Mouse (Mus musculus): Measurements from ENCODE around the gene Aldoc. TPM values are rescaled to one million over a fixed set of nuclear protein-coding genes. Genes with fewer than 3 reads are reported as not detected.

The Aldoc gene
- polyA plus RNA-seq, 1 experiment from 2014 or later, result 6.8 TPM

GRCm38 (mm10) chr11:78360789-78361131 is 38.0 kb downstream of the Aldoc start:
- H3K27ac ChIP-seq, result no peak overlapping the region
- 73% methylated on average over 2 of the region's 2 CpGs for WGBS (ENCODE audit: missing documents)
- H3K4me3 ChIP-seq (ENCODE audit: inconsistent target), result no peak overlapping the region
- no peaks in the 10 kb centered on the region for H3K79me2 ChIP-seq (ENCODE audit: inconsistent target)
- no peaks in the 10 kb centered on the region for H3K36me3 ChIP-seq (ENCODE audit: inconsistent target)

- Histone ChIP-seq H3K36me3 (ENCODE audit: inconsistent target) (no peaks in the 10 kb centered on the region), H3K27ac (no peak overlapping the region), H3K4me3 (ENCODE audit: inconsistent target) (no peak overlapping the region), H3K79me2 (ENCODE audit: inconsistent target) (no peaks in the 10 kb centered on the region)
- WGBS (ENCODE audit: missing documents), result 71% methylated on average over 13 of the region's 13 CpGs
Observed at GRCm38 (mm10) chr11:78363309-78364007, 40.7 kb downstream of the Aldoc start.

- Histone ChIP-seq H3K4me3 (ENCODE audit: inconsistent target) (no peak overlapping the region), H3K79me2 (ENCODE audit: inconsistent target) (no peaks in the 10 kb centered on the region), H3K27ac (no peak overlapping the region), H3K36me3 (ENCODE audit: inconsistent target) (no peaks in the 10 kb centered on the region)
- 80% methylated on average over 8 of the region's 8 CpGs for WGBS (ENCODE audit: missing documents)
Observed at GRCm38 (mm10) chr11:78364103-78364502, 41.3 kb downstream of the Aldoc start.

GRCm38 (mm10) chr11:78367456-78368225 is 44.9 kb downstream of the Aldoc start:
- H3K27ac ChIP-seq, result no peak overlapping the region
- 96% methylated on average over 14 of the region's 15 CpGs for WGBS (ENCODE audit: missing documents)
- no peaks in the 10 kb centered on the region for H3K36me3 ChIP-seq (ENCODE audit: inconsistent target)
- H3K79me2 ChIP-seq (ENCODE audit: inconsistent target), result no peaks in the 10 kb centered on the region
- no peak overlapping the region for H3K4me3 ChIP-seq (ENCODE audit: inconsistent target)

- Histone ChIP-seq H3K36me3 (ENCODE audit: inconsistent target) (no peaks in the 10 kb centered on the region), H3K27ac (no peak overlapping the region), H3K4me3 (ENCODE audit: inconsistent target) (no peak overlapping the region), H3K79me2 (ENCODE audit: inconsistent target) (no peaks in the 10 kb centered on the region)
- 64% methylated on average over 1 of the region's 1 CpGs for WGBS (ENCODE audit: missing documents)
Observed at GRCm38 (mm10) chr11:78370389-78370788, 47.6 kb downstream of the Aldoc start.

- no peaks in the 10 kb centered on the region for H3K79me2 ChIP-seq (ENCODE audit: inconsistent target)
- no peaks in the 10 kb centered on the region for H3K36me3 ChIP-seq (ENCODE audit: inconsistent target)
- no peak overlapping the region for H3K27ac ChIP-seq
- H3K4me3 ChIP-seq (ENCODE audit: inconsistent target), result no peak overlapping the region
- 93% methylated on average over 11 of the region's 11 CpGs for WGBS (ENCODE audit: missing documents)
Observed at GRCm38 (mm10) chr11:78371711-78372110, 48.9 kb downstream of the Aldoc start.

- Histone ChIP-seq H3K27ac (no peak overlapping the region), H3K36me3 (ENCODE audit: inconsistent target) (no peaks in the 10 kb centered on the region), H3K79me2 (ENCODE audit: inconsistent target) (no peaks in the 10 kb centered on the region), H3K4me3 (ENCODE audit: inconsistent target) (no peak overlapping the region)
- WGBS (ENCODE audit: missing documents), result 98% methylated on average over 3 of the region's 3 CpGs
Observed at GRCm38 (mm10) chr11:78372166-78372565, 49.4 kb downstream of the Aldoc start.

GRCm38 (mm10) chr11:78372610-78373009 is 49.8 kb downstream of the Aldoc start:
- 93% methylated on average over 7 of the region's 7 CpGs for WGBS (ENCODE audit: missing documents)
- Histone ChIP-seq H3K36me3 (ENCODE audit: inconsistent target) (no peaks in the 10 kb centered on the region), H3K27ac (no peak overlapping the region), H3K79me2 (ENCODE audit: inconsistent target) (no peaks in the 10 kb centered on the region), H3K4me3 (ENCODE audit: inconsistent target) (no peak overlapping the region)

- Histone ChIP-seq H3K79me2 (ENCODE audit: inconsistent target) (no peaks in the 10 kb centered on the region), H3K4me3 (ENCODE audit: inconsistent target) (no peak overlapping the region), H3K36me3 (ENCODE audit: inconsistent target) (no peaks in the 10 kb centered on the region), H3K27ac (no peak overlapping the region)
- 99% methylated on average over 8 of the region's 8 CpGs for WGBS (ENCODE audit: missing documents)
Observed at GRCm38 (mm10) chr11:78374147-78374546, 51.4 kb downstream of the Aldoc start.

Other genes with a start within 250 kb of the Aldoc start
- 8.4 to 13.2 TPM (median 12.4 TPM) in 3 replicates for gene Eral1, start 242.6 kb upstream of the Aldoc start, polyA plus RNA-seq (2018)
- 10.7 to 14.6 TPM (median 14.0 TPM) in 3 replicates for gene Fam222b, start 228.3 kb upstream of the Aldoc start, polyA plus RNA-seq (2018)
- gene Traf4, start 157.4 kb upstream of the Aldoc start, polyA plus RNA-seq (2018), result 0.32 to 0.47 TPM (median 0.40 TPM) in 3 replicates
- gene Nek8, start 146.3 kb upstream of the Aldoc start, polyA plus RNA-seq (2018), result 0.89 to 2.2 TPM (median 1.7 TPM) in 3 replicates
- 0.76 to 1.4 TPM (median 1.1 TPM) in 3 replicates for gene Tlcd1, start 146.3 kb upstream of the Aldoc start, polyA plus RNA-seq (2018)
- gene Rpl23a, start 139.4 kb upstream of the Aldoc start, polyA plus RNA-seq (2018), result 1,342 to 2,240 TPM (median 1,907 TPM) in 3 replicates
- gene Rab34, start 134.5 kb upstream of the Aldoc start, polyA plus RNA-seq (2018), result 8.9 to 23.0 TPM (median 16.1 TPM) in 3 replicates
- 0.16 to 0.43 TPM in 2 of 3 replicates, not detected in the other for gene Proca1, start 129.6 kb upstream of the Aldoc start, polyA plus RNA-seq (2018)
- 54.6 to 89.4 TPM (median 68.8 TPM) in 3 replicates for gene Sdf2, start 77.2 kb upstream of the Aldoc start, polyA plus RNA-seq (2018)
- gene Supt6, start 77.0 kb upstream of the Aldoc start, polyA plus RNA-seq (2018), result 35.9 to 79.5 TPM (median 42.0 TPM) in 3 replicates
- 144 to 210 TPM (median 148 TPM) in 3 replicates for gene 2610507B11Rik, start 61.2 kb upstream of the Aldoc start, polyA plus RNA-seq (2018)
- gene BC030499, start 32.1 kb upstream of the Aldoc start, polyA plus RNA-seq (2018), result 0.32 to 1.4 TPM (median 0.54 TPM) in 3 replicates
- 0.66 to 3.3 TPM (median 2.6 TPM) in 3 replicates for gene Spag5, start 21.4 kb upstream of the Aldoc start, polyA plus RNA-seq (2018)
- gene Pigs, start 5.4 kb downstream of the Aldoc start, polyA plus RNA-seq (2018), result 66.8 to 71.6 TPM (median 67.7 TPM) in 3 replicates
- 21.6 to 57.5 TPM (median 31.3 TPM) in 3 replicates for gene Unc119, start 20.5 kb downstream of the Aldoc start, polyA plus RNA-seq (2018)
- gene Foxn1, start 63.6 kb downstream of the Aldoc start, polyA plus RNA-seq (2018), result not detected in 3 replicates
- gene Slc13a2, start 99.2 kb downstream of the Aldoc start, polyA plus RNA-seq (2018), result 0.20 to 0.62 TPM (median 0.36 TPM) in 3 replicates
- gene Slc46a1, start 142.7 kb downstream of the Aldoc start, polyA plus RNA-seq (2018), result 5.8 to 11.1 TPM (median 6.3 TPM) in 3 replicates
- gene Sarm1, start 174.8 kb downstream of the Aldoc start, polyA plus RNA-seq (2018), result 0.04 to 0.16 TPM (median 0.12 TPM) in 3 replicates
- not detected in 3 replicates for gene Vtn, start 176.1 kb downstream of the Aldoc start, polyA plus RNA-seq (2018)
- gene Sebox, start 180.5 kb downstream of the Aldoc start, polyA plus RNA-seq (2018), result not detected in 3 replicates
- gene Tmem199, start 189.2 kb downstream of the Aldoc start, polyA plus RNA-seq (2018), result 25.0 to 37.9 TPM (median 35.3 TPM) in 3 replicates
- gene Poldip2, start 189.2 kb downstream of the Aldoc start, polyA plus RNA-seq (2018), result 31.1 to 47.7 TPM (median 32.4 TPM) in 3 replicates
- 24.7 to 34.4 TPM (median 28.0 TPM) in 3 replicates for gene Tnfaip1, start 213.4 kb downstream of the Aldoc start, polyA plus RNA-seq (2018)
- 49.9 to 68.6 TPM (median 62.9 TPM) in 3 replicates for gene Ift20, start 213.4 kb downstream of the Aldoc start, polyA plus RNA-seq (2018)
- gene Tmem97, start 227.8 kb downstream of the Aldoc start, polyA plus RNA-seq (2018), result 48.9 to 61.4 TPM (median 53.9 TPM) in 3 replicates

Data from macrophage (primary cell).